Mouse (Mus musculus): ENCODE results near the gene Zbtb40. TPM values are rescaled to one million over a fixed set of nuclear protein-coding genes. Genes with fewer than 3 reads are reported as not detected.

Zbtb40 gene
- polyA plus RNA-seq, 1 experiment from 2014 or later: 0.86 TPM

- Histone ChIP-seq H3K36me3 (ENCODE audit: control insufficient read depth, insufficient read depth, low read length) (no peaks in the 10 kb centered on the region; the same call in 1 of the 2 replicates), H3K4me3 (ENCODE audit: low read depth, low read length) (no peak overlapping the region), H3K27me3 (ENCODE audit: control insufficient read depth, insufficient read depth, low read length) (no peaks in the 10 kb centered on the region), H3K27ac (replicated peaks) (no peak overlapping the region), H3K9me3 (ENCODE audit: control insufficient read depth, low read length) (no peaks in the 10 kb centered on the region), H3K4me1 (replicated peaks; ENCODE audit: control insufficient read depth, insufficient read depth) (no peaks in the 10 kb centered on the region), H3K4me2 (replicated peaks; ENCODE audit: low read depth) (no peak overlapping the region), H3K9ac (ENCODE audit: low read length) (no peak overlapping the region)
- 63% methylated on average over 3 of the region's 3 CpGs for WGBS
- TF ChIP-seq EP300 (optimal IDR thresholded peaks at IDR 0.05) (no peak), CTCF (IDR thresholded peaks at IDR 0.05; ENCODE audit: low read depth) (no peak)
- no peak for ATAC-seq (ENCODE audit: low FRiP score, low TSS enrichment)
- DNase-seq (ENCODE audit: low spot score): no peak
Measured at GRCm38 (mm10) chr4:137001825-137002224, 46.8 kb downstream of the Zbtb40 start.

- no peak for TF ChIP-seq CTCF (IDR thresholded peaks at IDR 0.05; ENCODE audit: low read depth)
- no peak for TF ChIP-seq EP300 (optimal IDR thresholded peaks at IDR 0.05)
- Histone ChIP-seq H3K27ac (replicated peaks) (no peak overlapping the region), H3K4me2 (replicated peaks; ENCODE audit: low read depth) (no peak overlapping the region), H3K36me3 (ENCODE audit: control insufficient read depth, insufficient read depth, low read length) (peaks cover under 1% of the 10 kb centered on the region), H3K4me3 (ENCODE audit: low read depth, low read length) (no peak overlapping the region), H3K4me1 (replicated peaks; ENCODE audit: control insufficient read depth, insufficient read depth) (no peaks in the 10 kb centered on the region), H3K9me3 (ENCODE audit: control insufficient read depth, low read length) (no peaks in the 10 kb centered on the region), H3K9ac (ENCODE audit: low read length) (no peak overlapping the region), H3K27me3 (ENCODE audit: control insufficient read depth, insufficient read depth, low read length) (no peaks in the 10 kb centered on the region)
- DNase-seq (ENCODE audit: low spot score) (no peak), ATAC-seq (ENCODE audit: low FRiP score, low TSS enrichment) (no peak)
- WGBS: 86% methylated on average over 7 of the region's 7 CpGs
Measured at GRCm38 (mm10) chr4:137001020-137001419, 47.6 kb downstream of the Zbtb40 start.

GRCm38 (mm10) chr4:136998371-136998770 lies 50.2 kb downstream of the Zbtb40 start:
- H3K9ac ChIP-seq (ENCODE audit: low read length): no peak overlapping the region
- no peak overlapping the region for H3K4me2 ChIP-seq (replicated peaks; ENCODE audit: low read depth)
- ATAC-seq (ENCODE audit: low FRiP score, low TSS enrichment) (no peak), DNase-seq (ENCODE audit: low spot score) (no peak)
- WGBS: 76% methylated on average over 7 of the region's 7 CpGs
- no peak overlapping the region for H3K27ac ChIP-seq (replicated peaks)
- no peak overlapping the region for H3K4me3 ChIP-seq (ENCODE audit: low read depth, low read length)
- H3K4me1 ChIP-seq (replicated peaks; ENCODE audit: control insufficient read depth, insufficient read depth): no peaks in the 10 kb centered on the region
- no peaks in the 10 kb centered on the region for H3K27me3 ChIP-seq (ENCODE audit: control insufficient read depth, insufficient read depth, low read length)
- no peaks in the 10 kb centered on the region for H3K9me3 ChIP-seq (ENCODE audit: control insufficient read depth, low read length)
- peaks cover 6% of the 10 kb centered on the region for H3K36me3 ChIP-seq (ENCODE audit: control insufficient read depth, insufficient read depth, low read length)
- no peak for TF ChIP-seq CTCF (IDR thresholded peaks at IDR 0.05; ENCODE audit: low read depth)
- TF ChIP-seq EP300 (optimal IDR thresholded peaks at IDR 0.05): no peak

GRCm38 (mm10) chr4:136997723-136998345 lies 50.8 kb downstream of the Zbtb40 start:
- no peak for ATAC-seq (ENCODE audit: low FRiP score, low TSS enrichment)

GRCm38 (mm10) chr4:136996933-136997332 lies 51.7 kb downstream of the Zbtb40 start:
- TF ChIP-seq CTCF (IDR thresholded peaks at IDR 0.05; ENCODE audit: low read depth) (no peak), EP300 (optimal IDR thresholded peaks at IDR 0.05) (no peak)
- ATAC-seq (ENCODE audit: low FRiP score, low TSS enrichment) (no peak), DNase-seq (ENCODE audit: low spot score) (no peak)
- H3K9me3 ChIP-seq (ENCODE audit: control insufficient read depth, low read length): no peaks in the 10 kb centered on the region
- H3K4me3 ChIP-seq (ENCODE audit: low read depth, low read length): no peak overlapping the region
- no peaks in the 10 kb centered on the region for H3K27me3 ChIP-seq (ENCODE audit: control insufficient read depth, insufficient read depth, low read length)
- H3K4me1 ChIP-seq (replicated peaks; ENCODE audit: control insufficient read depth, insufficient read depth): no peaks in the 10 kb centered on the region
- no peak overlapping the region for H3K27ac ChIP-seq (replicated peaks)
- no peak overlapping the region for H3K4me2 ChIP-seq (replicated peaks; ENCODE audit: low read depth)
- no peak overlapping the region for H3K9ac ChIP-seq (ENCODE audit: low read length)
- peaks cover 6% of the 10 kb centered on the region for H3K36me3 ChIP-seq (ENCODE audit: control insufficient read depth, insufficient read depth, low read length)
- WGBS: 81% methylated on average over 7 of the region's 7 CpGs

More at GRCm38 (mm10) chr4:136997723-136998345, 50.8 kb downstream of the Zbtb40 start:
- H3K27ac ChIP-seq (replicated peaks): no peak overlapping the region
- TF ChIP-seq EP300 (optimal IDR thresholded peaks at IDR 0.05): no peak
- no peak for TF ChIP-seq CTCF (IDR thresholded peaks at IDR 0.05; ENCODE audit: low read depth)
- H3K4me1 ChIP-seq (replicated peaks; ENCODE audit: control insufficient read depth, insufficient read depth): no peaks in the 10 kb centered on the region
- H3K9ac ChIP-seq (ENCODE audit: low read length): no peak overlapping the region
- no peak overlapping the region for H3K4me2 ChIP-seq (replicated peaks; ENCODE audit: low read depth)
- DNase-seq (ENCODE audit: low spot score): no peak
- 88% methylated on average over 12 of the region's 12 CpGs for WGBS
- H3K4me3 ChIP-seq (ENCODE audit: low read depth, low read length): no peak overlapping the region
- peaks cover 6% of the 10 kb centered on the region for H3K36me3 ChIP-seq (ENCODE audit: control insufficient read depth, insufficient read depth, low read length)
- H3K9me3 ChIP-seq (ENCODE audit: control insufficient read depth, low read length): no peaks in the 10 kb centered on the region
- no peaks in the 10 kb centered on the region for H3K27me3 ChIP-seq (ENCODE audit: control insufficient read depth, insufficient read depth, low read length)

GRCm38 (mm10) chr4:136995361-136995760 lies 53.2 kb downstream of the Zbtb40 start:
- Histone ChIP-seq H3K4me3 (ENCODE audit: low read depth, low read length) (no peak overlapping the region), H3K36me3 (ENCODE audit: control insufficient read depth, insufficient read depth, low read length) (peaks cover 15% of the 10 kb centered on the region), H3K27ac (replicated peaks) (no peak overlapping the region), H3K9ac (ENCODE audit: low read length) (no peak overlapping the region), H3K27me3 (ENCODE audit: control insufficient read depth, insufficient read depth, low read length) (no peaks in the 10 kb centered on the region), H3K4me1 (replicated peaks; ENCODE audit: control insufficient read depth, insufficient read depth) (no peaks in the 10 kb centered on the region), H3K4me2 (replicated peaks; ENCODE audit: low read depth) (no peak overlapping the region), H3K9me3 (ENCODE audit: control insufficient read depth, low read length) (no peaks in the 10 kb centered on the region)
- TF ChIP-seq CTCF (IDR thresholded peaks at IDR 0.05; ENCODE audit: low read depth) (no peak), EP300 (optimal IDR thresholded peaks at IDR 0.05) (no peak)
- WGBS: 86% methylated on average over 14 of the region's 14 CpGs
- no peak for ATAC-seq (ENCODE audit: low FRiP score, low TSS enrichment)
- DNase-seq (ENCODE audit: low spot score): no peak

Data from stomach, postnatal 0 days (tissue).